Mouse (Mus musculus): ENCODE measurements around the gene Glrx5. TPM values are rescaled to one million over a fixed set of nuclear protein-coding genes. Genes with fewer than 3 reads are reported as not detected.

The Glrx5 gene
- total and polyA plus RNA-seq, 3 experiments: 38.5 to 112 (median 79.5) TPM

DNA sequence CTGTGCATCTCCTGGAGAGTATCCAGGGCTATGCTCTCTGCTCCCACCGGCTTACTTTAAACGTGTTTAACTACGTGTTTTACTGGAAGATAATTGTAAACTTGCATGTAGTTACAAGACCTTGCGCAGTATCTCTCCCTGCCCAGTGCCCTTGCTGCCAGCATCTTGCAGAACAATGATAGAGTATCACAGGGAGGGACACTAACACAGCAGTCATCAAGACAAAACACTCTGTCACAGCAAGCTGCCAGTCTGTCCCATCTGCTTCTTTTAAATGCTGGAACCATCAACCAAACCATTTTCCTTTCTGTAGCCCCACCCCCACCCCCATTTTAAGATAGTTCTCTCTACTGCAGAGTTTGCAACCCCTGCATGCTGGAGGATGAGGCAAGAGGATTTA is 16.3 kb upstream of the Glrx5 start:
- peaks cover 3% of the 10 kb centered on the region for H3K9me3 ChIP-seq (replicated peaks; ENCODE audit: low read length)
- no peak overlapping the region for H3K9ac ChIP-seq (ENCODE audit: insufficient read depth, low read depth)
- in situ Hi-C loops (cut with MboI; ENCODE audit: low pct_ligation_motif_present, low pct_unique_long_range_greater_than_20kb, low sequenced_read_pairs): no loop called here
- TF ChIP-seq CHD1 (IDR thresholded peaks at IDR 0.05; ENCODE audit: low read depth, low read length) (no peak), POLR2A (IDR thresholded peaks at IDR 0.05; ENCODE audit: low read depth, low read length) (no peak), JUN (IDR thresholded peaks at IDR 0.05; ENCODE audit: insufficient read depth, low read depth, low read length) (no peak)
- H3K4me2 ChIP-seq (ENCODE audit: insufficient read depth, low read depth, poor library complexity, severe bottlenecking): no peak overlapping the region
- H3K27ac ChIP-seq (ENCODE audit: insufficient read depth, low read depth): no peak overlapping the region
- H3K36me3 ChIP-seq (replicated peaks in 1 of 2; ENCODE audit: control insufficient read depth in 1 of 2, insufficient read depth in 1 of 2, low read length in 1 of 2): peaks cover 0 to 2% of the 10 kb centered on the region in 2 experiments
- H3K4me3 ChIP-seq (replicated peaks in 1 of 3; ENCODE audit: low read depth in 2 of 3, low read length in 2 of 3, poor library complexity in 1 of 3): no peak overlapping the region
- H3K27me3 ChIP-seq (replicated peaks): no peaks in the 10 kb centered on the region
- H3K4me1 ChIP-seq (ENCODE audit: control insufficient read depth in 1 of 2, insufficient read depth in 2 of 2): peaks cover 22 to 65% of the 10 kb centered on the region in 2 experiments
- dilution Hi-C loops (cut with MboI; ENCODE audit: extremely low pct_ligation_motif_present, extremely low pct_unique_long_range_greater_than_20kb, low sequenced_read_pairs): no loop called here
- H3K79me2 ChIP-seq (replicated peaks; ENCODE audit: control insufficient read depth, extremely low read depth, insufficient read depth, poor library complexity, severe bottlenecking): no peaks in the 10 kb centered on the region
- DNase-seq (ENCODE audit: extremely low read depth): no peak

DNA sequence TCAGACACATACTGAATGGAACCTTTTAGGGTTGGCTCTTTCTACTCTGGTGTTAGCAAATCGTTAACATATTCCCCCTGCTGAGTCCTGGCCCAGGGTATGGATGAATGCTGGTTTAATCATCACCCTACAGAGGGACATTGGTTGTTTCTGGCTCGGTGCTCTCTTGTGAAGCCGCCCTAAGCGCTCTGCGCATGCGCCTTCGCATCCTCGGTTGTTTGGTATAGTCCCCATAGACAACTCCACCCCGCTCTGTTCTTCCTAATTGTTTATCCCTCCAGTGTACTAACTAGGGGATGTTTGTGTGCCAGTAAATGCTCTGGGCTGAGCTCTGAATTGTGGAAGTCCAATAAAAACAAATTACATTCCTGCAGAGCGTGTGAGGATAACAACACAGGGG is 15.8 kb upstream of the Glrx5 start:
- no peak overlapping the region for H3K4me3 ChIP-seq (replicated peaks in 1 of 3; ENCODE audit: low read depth in 2 of 3, low read length in 2 of 3, poor library complexity in 1 of 3)
- H3K4me1 ChIP-seq (ENCODE audit: control insufficient read depth in 1 of 2, insufficient read depth in 2 of 2): peaks cover 19 to 61% of the 10 kb centered on the region in 2 experiments
- H3K27me3 ChIP-seq (replicated peaks): no peaks in the 10 kb centered on the region
- H3K9me3 ChIP-seq (replicated peaks; ENCODE audit: low read length): peaks cover 3% of the 10 kb centered on the region
- no peaks in the 10 kb centered on the region for H3K79me2 ChIP-seq (replicated peaks; ENCODE audit: control insufficient read depth, extremely low read depth, insufficient read depth, poor library complexity, severe bottlenecking)
- in situ Hi-C loops (cut with MboI; ENCODE audit: low pct_ligation_motif_present, low pct_unique_long_range_greater_than_20kb, low sequenced_read_pairs): no loop called here
- TF ChIP-seq USF2 (conservative IDR thresholded peaks at IDR 0.05; ENCODE audit: low read depth, low read length): no peak
- H3K4me2 ChIP-seq (ENCODE audit: insufficient read depth, low read depth, poor library complexity, severe bottlenecking): no peak overlapping the region
- peaks cover 0 to 2% of the 10 kb centered on the region in 2 experiments for H3K36me3 ChIP-seq (replicated peaks in 1 of 2; ENCODE audit: control insufficient read depth in 1 of 2, insufficient read depth in 1 of 2, low read length in 1 of 2)
- no peak overlapping the region for H3K27ac ChIP-seq (ENCODE audit: insufficient read depth, low read depth)
- no peak for DNase-seq (ENCODE audit: extremely low read depth)
- H3K9ac ChIP-seq (ENCODE audit: insufficient read depth, low read depth): no peak overlapping the region
- dilution Hi-C loops (cut with MboI; ENCODE audit: extremely low pct_ligation_motif_present, extremely low pct_unique_long_range_greater_than_20kb, low sequenced_read_pairs): no loop called here

DNA sequence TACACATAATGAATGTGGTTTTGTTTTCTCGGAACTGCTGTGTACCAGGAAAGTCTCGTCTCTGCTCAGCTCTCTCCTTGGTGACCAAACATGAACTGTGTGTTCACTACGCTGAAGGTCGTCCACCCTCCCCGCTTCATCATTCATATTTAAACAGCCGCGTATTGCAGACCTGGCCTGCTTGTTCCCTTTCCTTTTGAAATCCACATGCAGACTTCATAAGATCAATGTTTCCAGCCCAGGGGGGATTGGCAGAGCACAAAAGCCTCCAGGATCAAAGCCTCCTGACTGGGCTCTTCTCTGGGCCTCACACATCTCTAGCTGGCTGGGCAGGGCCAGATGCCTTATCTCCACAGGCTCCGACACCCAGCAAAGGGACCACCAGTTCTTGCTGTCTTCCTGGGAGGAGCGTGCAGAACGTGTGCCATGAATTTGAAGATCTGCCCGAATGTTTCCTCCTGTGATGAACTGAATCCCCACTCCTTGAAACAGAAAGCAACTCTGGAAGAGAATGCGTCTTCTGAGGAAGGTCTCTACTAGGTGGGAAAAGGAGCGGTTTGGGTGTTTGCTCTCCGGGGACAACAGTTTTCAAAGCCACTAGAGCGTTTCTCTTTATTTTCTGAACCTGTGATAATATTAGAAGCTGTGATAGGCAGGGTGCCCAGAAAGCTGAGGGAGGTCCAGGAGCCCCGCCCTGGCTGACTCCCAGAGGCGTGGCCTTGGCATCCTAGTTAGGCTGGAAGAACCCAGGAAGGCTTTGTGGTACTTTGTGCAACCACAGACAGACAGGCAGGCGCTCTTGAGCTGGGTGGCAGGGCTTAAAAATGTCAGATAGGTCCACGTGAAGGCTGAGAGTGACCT is 12.9 kb upstream of the Glrx5 start:
- Histone ChIP-seq H3K4me2 (ENCODE audit: insufficient read depth, low read depth, poor library complexity, severe bottlenecking) (no peak overlapping the region), H3K4me3 (replicated peaks in 1 of 3; ENCODE audit: low read depth in 2 of 3, low read length in 2 of 3, poor library complexity in 1 of 3) (no peak overlapping the region), H3K9ac (ENCODE audit: insufficient read depth, low read depth) (no peak overlapping the region), H3K9me3 (replicated peaks; ENCODE audit: low read length) (peaks cover 6% of the 10 kb centered on the region), H3K36me3 (replicated peaks in 1 of 2; ENCODE audit: control insufficient read depth in 1 of 2, insufficient read depth in 1 of 2, low read length in 1 of 2) (peaks cover 0 to 2% of the 10 kb centered on the region in 2 experiments), H3K27me3 (replicated peaks) (no peaks in the 10 kb centered on the region), H3K79me2 (replicated peaks; ENCODE audit: control insufficient read depth, extremely low read depth, insufficient read depth, poor library complexity, severe bottlenecking) (no peaks in the 10 kb centered on the region), H3K4me1 (ENCODE audit: control insufficient read depth in 1 of 2, insufficient read depth in 2 of 2) (peaks cover 16 to 45% of the 10 kb centered on the region in 2 experiments), H3K27ac (ENCODE audit: insufficient read depth, low read depth) (no peak overlapping the region)
- in situ Hi-C loops (cut with MboI; ENCODE audit: low pct_ligation_motif_present, low pct_unique_long_range_greater_than_20kb, low sequenced_read_pairs) (no loop called here), dilution Hi-C loops (cut with MboI; ENCODE audit: extremely low pct_ligation_motif_present, extremely low pct_unique_long_range_greater_than_20kb, low sequenced_read_pairs) (no loop called here)
- TF ChIP-seq MAFK (IDR thresholded peaks at IDR 0.05; ENCODE audit: insufficient replicate concordance, low read length) (no peak), MAX (IDR thresholded peaks at IDR 0.05; ENCODE audit: low read length) (no peak), TBP (conservative IDR thresholded peaks at IDR 0.05; ENCODE audit: low read depth, low read length) (no peak), NRF1 (IDR thresholded peaks at IDR 0.05; ENCODE audit: low read depth, low read length) (no peak), USF1 (IDR thresholded peaks at IDR 0.05; ENCODE audit: low read depth, low read length) (no peak), IRF4 (IDR thresholded peaks at IDR 0.05; ENCODE audit: low read depth, low read length) (no peak), HCFC1 (IDR thresholded peaks at IDR 0.05; ENCODE audit: low read depth, low read length) (no peak), PAX5 (IDR thresholded peaks at IDR 0.05; ENCODE audit: low read length) (no peak), CHD1 (IDR thresholded peaks at IDR 0.05; ENCODE audit: low read depth, low read length) (no peak), RAD21 (IDR thresholded peaks at IDR 0.05; ENCODE audit: low read depth, low read length) (no peak), RCOR1 (conservative IDR thresholded peaks at IDR 0.05; ENCODE audit: low read depth, low read length) (no peak), USF2 (conservative IDR thresholded peaks at IDR 0.05; ENCODE audit: low read depth, low read length) (no peak), ETS1 (conservative IDR thresholded peaks at IDR 0.05; ENCODE audit: low read depth, low read length) (no peak), MYC (IDR thresholded peaks at IDR 0.05; ENCODE audit: low read depth, low read length) (no peak), ELF1 (IDR thresholded peaks at IDR 0.05; ENCODE audit: low read depth, low read length) (no peak), CHD2 (IDR thresholded peaks at IDR 0.05; ENCODE audit: low read length) (no peak), POLR2A (IDR thresholded peaks at IDR 0.05; ENCODE audit: low read depth, low read length) (no peak), JUND (conservative IDR thresholded peaks at IDR 0.05; ENCODE audit: low read depth, low read length) (no peak)
- DNase-seq (ENCODE audit: extremely low read depth): no peak

Measured in CH12.LX (cell line).